ENCODE assay signal across 23 mouse cellular contexts in genomic region chr5:51894159-51894558, GRCm38 (mm10).
A peak's percentile ranks its signal among the peaks of the same experiment; 100 is the strongest.
DNase-seq lines count a peak whose midpoint lies in the region; ATAC-seq lines count a peak whose summit lies in the region.
"Had no signal": no experiment of that assay in that cellular context is flagged by ENCODE, and none has a peak within 500 bp of the region (broad histone marks: within the 10 kb centered on the region; RNA-seq: fewer than 3 reads in every experiment).

No protein-coding gene starts in this region.

- no peak overlapping the region for H3K4me3 ChIP-seq in hindbrain, embryonic 15.5 days
- H3K4me3 ChIP-seq in hindbrain, embryonic 16.5 days (ENCODE audit: low read length): no peak overlapping the region
- no peak overlapping the region for H3K4me3 ChIP-seq in liver, embryonic 12.5 days
- H3K4me3 ChIP-seq in neural tube, embryonic 13.5 days: no peak overlapping the region
- H3K4me3 ChIP-seq in midbrain, embryonic 11.5 days (ENCODE audit: low read depth, low read length): no peak overlapping the region
- H3K4me3 ChIP-seq in midbrain, embryonic 14.5 days (replicated peaks; ENCODE audit: low read depth, low read length): no peak overlapping the region
- H3K4me3 ChIP-seq: embryonic facial prominence, embryonic 10.5 days; erythroblast, embryonic 14.5 days; heart, embryonic 13.5 days; limb, embryonic 12.5 days; lung, embryonic 15.5 days had no signal

- H3K9ac ChIP-seq in hindbrain, embryonic 15.5 days: no peak overlapping the region
- no peak overlapping the region for H3K9ac ChIP-seq in hindbrain, embryonic 16.5 days (ENCODE audit: low read depth, low read length)
- H3K9ac ChIP-seq in liver, embryonic 12.5 days: no peak overlapping the region
- no peak overlapping the region for H3K9ac ChIP-seq in neural tube, embryonic 13.5 days
- no peak overlapping the region for H3K9ac ChIP-seq in midbrain, embryonic 11.5 days (ENCODE audit: low read length)
- H3K9ac ChIP-seq in midbrain, embryonic 14.5 days (replicated peaks; ENCODE audit: low read length): no peak overlapping the region
- H3K9ac ChIP-seq: heart, embryonic 13.5 days; limb, embryonic 12.5 days; lung, embryonic 15.5 days had no signal

- H3K27me3 ChIP-seq in hindbrain, embryonic 15.5 days: no peaks in the 10 kb centered on the region
- H3K27me3 ChIP-seq in hindbrain, embryonic 16.5 days (replicated peaks; ENCODE audit: control insufficient read depth, insufficient read depth, low read length): no peaks in the 10 kb centered on the region
- no peaks in the 10 kb centered on the region for H3K27me3 ChIP-seq in liver, embryonic 12.5 days (replicated peaks)
- H3K27me3 ChIP-seq in neural tube, embryonic 13.5 days: no peaks in the 10 kb centered on the region
- no peaks in the 10 kb centered on the region for H3K27me3 ChIP-seq in midbrain, embryonic 11.5 days (ENCODE audit: control insufficient read depth, insufficient read depth, low read length)
- H3K27me3 ChIP-seq in midbrain, embryonic 14.5 days (ENCODE audit: control insufficient read depth, insufficient read depth, low read length): no peaks in the 10 kb centered on the region
- H3K27me3 ChIP-seq: CH12.LX; heart, embryonic 13.5 days; lung, embryonic 15.5 days had no signal

- peak overlapping the region; percentile 18; the same call in 1 of the 2 replicates for H3K4me2 ChIP-seq in hindbrain, embryonic 15.5 days
- no peak overlapping the region for H3K4me2 ChIP-seq in hindbrain, embryonic 16.5 days (ENCODE audit: low read length)
- peak overlapping the region; percentile 24 for H3K4me2 ChIP-seq in liver, embryonic 12.5 days
- H3K4me2 ChIP-seq in neural tube, embryonic 13.5 days: peak overlapping the region; percentile 15
- no peak overlapping the region for H3K4me2 ChIP-seq in midbrain, embryonic 11.5 days
- H3K4me2 ChIP-seq in midbrain, embryonic 14.5 days (ENCODE audit: low read length): no peak overlapping the region
- H3K4me2 ChIP-seq: heart, embryonic 13.5 days; limb, embryonic 12.5 days; lung, embryonic 15.5 days had no signal

- no peaks in the 10 kb centered on the region for H3K4me1 ChIP-seq in hindbrain, embryonic 15.5 days (replicated peaks)
- H3K4me1 ChIP-seq in hindbrain, embryonic 16.5 days (ENCODE audit: control insufficient read depth, insufficient read depth, low read depth, low read length): no peaks in the 10 kb centered on the region; the same call in 1 of the 2 replicates
- peaks cover 13% of the 10 kb centered on the region; the same call in 1 of the 2 replicates for H3K4me1 ChIP-seq in liver, embryonic 12.5 days
- H3K4me1 ChIP-seq in neural tube, embryonic 13.5 days (replicated peaks): peaks cover 13% of the 10 kb centered on the region; the same call in 1 of the 2 replicates
- no peaks in the 10 kb centered on the region for H3K4me1 ChIP-seq in midbrain, embryonic 11.5 days (ENCODE audit: control insufficient read depth, insufficient read depth, low read length)
- H3K4me1 ChIP-seq in midbrain, embryonic 14.5 days (ENCODE audit: control insufficient read depth, insufficient read depth, low read length): no peaks in the 10 kb centered on the region
- H3K4me1 ChIP-seq: lung, embryonic 15.5 days had no signal

- H3K27ac ChIP-seq in hindbrain, embryonic 15.5 days (replicated peaks): no peak overlapping the region
- no peak overlapping the region for H3K27ac ChIP-seq in hindbrain, embryonic 16.5 days (ENCODE audit: low read depth, low read length)
- no peak overlapping the region for H3K27ac ChIP-seq in liver, embryonic 12.5 days
- peak overlapping the region; percentile 46; the same call in 1 of the 2 replicates for H3K27ac ChIP-seq in neural tube, embryonic 13.5 days (replicated peaks)
- H3K27ac ChIP-seq in midbrain, embryonic 11.5 days (ENCODE audit: low read depth, low read length): no peak overlapping the region
- no peak overlapping the region for H3K27ac ChIP-seq in midbrain, embryonic 14.5 days (replicated peaks; ENCODE audit: low read depth, low read length)
- H3K27ac ChIP-seq: embryonic facial prominence, embryonic 10.5 days; heart, embryonic 13.5 days; limb, embryonic 12.5 days; lung, embryonic 15.5 days; macrophage had no signal

- no peaks in the 10 kb centered on the region for H3K36me3 ChIP-seq in hindbrain, embryonic 15.5 days
- H3K36me3 ChIP-seq in hindbrain, embryonic 16.5 days (ENCODE audit: control insufficient read depth, insufficient read depth, low read length): no peaks in the 10 kb centered on the region
- no peaks in the 10 kb centered on the region for H3K36me3 ChIP-seq in liver, embryonic 12.5 days
- no peaks in the 10 kb centered on the region for H3K36me3 ChIP-seq in neural tube, embryonic 13.5 days
- no peaks in the 10 kb centered on the region for H3K36me3 ChIP-seq in midbrain, embryonic 11.5 days (ENCODE audit: control insufficient read depth, insufficient read depth, low read length)
- H3K36me3 ChIP-seq in midbrain, embryonic 14.5 days (ENCODE audit: control insufficient read depth, insufficient read depth, low read length): no peaks in the 10 kb centered on the region
- H3K36me3 ChIP-seq: embryonic facial prominence, embryonic 10.5 days; heart, embryonic 13.5 days; limb, embryonic 12.5 days; lung, embryonic 15.5 days had no signal

- no peaks in the 10 kb centered on the region for H3K9me3 ChIP-seq in hindbrain, embryonic 15.5 days
- H3K9me3 ChIP-seq in hindbrain, embryonic 16.5 days (ENCODE audit: control insufficient read depth, low read length): no peaks in the 10 kb centered on the region
- no peaks in the 10 kb centered on the region for H3K9me3 ChIP-seq in liver, embryonic 12.5 days (replicated peaks)
- H3K9me3 ChIP-seq in neural tube, embryonic 13.5 days: no peaks in the 10 kb centered on the region
- H3K9me3 ChIP-seq in midbrain, embryonic 11.5 days (ENCODE audit: control insufficient read depth, low read length): no peaks in the 10 kb centered on the region
- no peaks in the 10 kb centered on the region for H3K9me3 ChIP-seq in midbrain, embryonic 14.5 days (ENCODE audit: control insufficient read depth, low read length)
- H3K9me3 ChIP-seq: embryonic facial prominence, embryonic 10.5 days; heart, embryonic 13.5 days; limb, embryonic 12.5 days; lung, embryonic 15.5 days had no signal

- DNase-seq in c-Kit-negative CD71-positive TER-119-positive erythroid progenitor cells, embryonic 14.5 days (ENCODE audit: low read depth, low spot score): peak; percentile 2
- no peak for DNase-seq in cerebellum, adult 9-10 months
- DNase-seq in midbrain, embryonic 11.5 days (ENCODE audit: low spot score, missing footprints): no peak
- DNase-seq in midbrain, embryonic 14.5 days: no peak
- DNase-seq: adrenal gland, postnatal 14 days; cerebellum, postnatal 36 days; heart, postnatal 4 days; kidney, adult 18-20 months; right cerebral cortex, postnatal 14 days; thymus, postnatal 4 days had no signal

- 70% methylated on average over 8 of the region's 8 CpGs for WGBS in hindbrain, embryonic 15.5 days
- whole genome bisulfite sequencing in hindbrain, embryonic 16.5 days: 69% methylated on average over 8 of the region's 8 CpGs
- WGBS in liver, embryonic 12.5 days (ENCODE audit: insufficient replicate concordance): 44% methylated on average over 8 of the region's 8 CpGs
- 52% methylated on average over 8 of the region's 8 CpGs for whole genome bisulfite sequencing in neural tube, embryonic 13.5 days
- 91% methylated on average over 8 of the region's 8 CpGs for WGBS in midbrain, embryonic 11.5 days
- WGBS in midbrain, embryonic 14.5 days: 82% methylated on average over 8 of the region's 8 CpGs

- ATAC-seq in hindbrain, embryonic 15.5 days (ENCODE audit: low FRiP score, low read depth): no peak
- no peak for ATAC-seq in hindbrain, embryonic 16.5 days
- ATAC-seq in liver, embryonic 12.5 days: peak; percentile 87
- ATAC-seq in neural tube, embryonic 13.5 days (ENCODE audit: low read depth): peak; percentile 71
- ATAC-seq in midbrain, embryonic 11.5 days (ENCODE audit: low FRiP score): no peak
- ATAC-seq in midbrain, embryonic 14.5 days (ENCODE audit: low FRiP score, low TSS enrichment): no peak
- ATAC-seq: forebrain, embryonic 16.5 days; midbrain, embryonic 16.5 days had no signal

Comparison
In these comparisons a context has a peak if more than half of its experiments do, and no peak if none do; other contexts are left out.
1. H3K4me2 ChIP-seq: peak in hindbrain, embryonic 15.5 days (single experiment), liver, embryonic 12.5 days (single experiment) and neural tube, embryonic 13.5 days (single experiment); none in hindbrain, embryonic 16.5 days (single experiment), midbrain, embryonic 11.5 days (single experiment) and midbrain, embryonic 14.5 days (single experiment).
2. ATAC-seq: peak in liver, embryonic 12.5 days (single experiment) and neural tube, embryonic 13.5 days (single experiment); none in hindbrain, embryonic 15.5 days (single experiment), hindbrain, embryonic 16.5 days (single experiment), midbrain, embryonic 11.5 days (single experiment) and midbrain, embryonic 14.5 days (single experiment).